Mouse (Mus musculus): ENCODE data around the gene Gpc1. TPM values are rescaled to one million over a fixed set of nuclear protein-coding genes. Genes with fewer than 3 reads are reported as not detected.

Gene Gpc1
- polyA plus RNA-seq, 1 experiment from 2014 or later: 4.1 TPM

DNA sequence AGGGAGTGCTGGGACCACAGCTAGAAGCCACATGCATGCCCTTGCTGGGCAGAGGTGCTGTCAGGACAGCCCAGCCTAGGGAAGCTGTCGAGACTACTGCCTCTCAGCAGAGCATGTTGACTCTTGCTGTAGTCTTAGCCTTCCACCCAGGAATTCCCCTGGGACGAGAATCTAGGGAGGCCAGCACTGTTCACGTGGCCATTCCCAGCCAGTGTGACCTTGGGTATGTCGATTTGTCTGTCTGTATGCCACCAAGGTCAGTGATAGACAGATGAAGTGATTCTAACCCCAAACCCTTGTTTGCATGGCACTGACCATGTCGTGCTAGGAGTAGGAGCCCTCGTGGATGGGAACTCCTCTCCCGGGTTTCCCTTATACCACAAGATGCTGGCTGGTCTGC is 14.4 kb downstream of the Gpc1 start:
- Histone ChIP-seq H3K4me1 (ENCODE audit: control insufficient read depth, low read depth, low read length) (no peaks in the 10 kb centered on the region), H3K27ac (ENCODE audit: low read length) (no peak overlapping the region), H3K9ac (ENCODE audit: low read depth, low read length) (no peak overlapping the region), H3K4me3 (ENCODE audit: low read depth, low read length) (no peak overlapping the region), H3K36me3 (ENCODE audit: control insufficient read depth, insufficient read depth) (no peaks in the 10 kb centered on the region), H3K4me2 (ENCODE audit: low read depth, low read length) (no peak overlapping the region), H3K9me3 (replicated peaks; ENCODE audit: control insufficient read depth, low read length) (no peaks in the 10 kb centered on the region), H3K27me3 (ENCODE audit: control insufficient read depth, insufficient read depth, low read depth, low read length) (peaks cover 17% of the 10 kb centered on the region)
- ATAC-seq (ENCODE audit: low read depth): no peak
- WGBS (ENCODE audit: insufficient replicate concordance): 42% methylated on average over 7 of the region's 7 CpGs

GRCm38 (mm10) chr1:92847873-92848839 is 16.7 kb downstream of the Gpc1 start:
- Histone ChIP-seq H3K9me3 (replicated peaks; ENCODE audit: control insufficient read depth, low read length) (no peaks in the 10 kb centered on the region), H3K4me1 (ENCODE audit: control insufficient read depth, low read depth, low read length) (no peaks in the 10 kb centered on the region), H3K36me3 (ENCODE audit: control insufficient read depth, insufficient read depth) (no peaks in the 10 kb centered on the region), H3K9ac (ENCODE audit: low read depth, low read length) (no peak overlapping the region), H3K27me3 (ENCODE audit: control insufficient read depth, insufficient read depth, low read depth, low read length) (peaks cover 17% of the 10 kb centered on the region), H3K4me2 (ENCODE audit: low read depth, low read length) (no peak overlapping the region), H3K27ac (ENCODE audit: low read length) (no peak overlapping the region), H3K4me3 (ENCODE audit: low read depth, low read length) (no peak overlapping the region)
- ATAC-seq (ENCODE audit: low read depth): no peak
- 8% methylated on average over 37 of the region's 41 CpGs for WGBS (ENCODE audit: insufficient replicate concordance)

DNA sequence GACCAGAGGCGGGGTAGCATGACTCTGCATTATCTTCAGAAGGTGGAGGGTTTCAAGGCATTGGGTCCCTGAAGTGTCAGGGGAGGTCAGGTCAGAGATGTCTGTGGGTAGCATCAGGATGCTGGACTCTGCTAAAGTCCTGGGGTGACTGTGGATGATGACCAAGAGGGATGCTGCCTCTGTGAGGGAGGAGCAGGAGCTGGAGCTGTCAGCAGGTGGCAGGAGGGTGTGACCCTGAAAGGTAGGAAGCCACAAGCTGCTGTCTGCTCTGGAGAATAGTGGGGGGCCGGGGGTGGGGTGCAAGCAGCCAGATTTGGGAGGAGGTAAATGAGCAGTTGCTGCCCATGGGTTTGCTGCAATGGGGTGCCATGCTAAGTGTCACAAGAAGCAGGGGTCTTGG is 18.0 kb downstream of the Gpc1 start:
- 26% methylated on average over 2 of the region's 2 CpGs for WGBS (ENCODE audit: insufficient replicate concordance)
- Histone ChIP-seq H3K9ac (ENCODE audit: low read depth, low read length) (no peak overlapping the region), H3K27me3 (ENCODE audit: control insufficient read depth, insufficient read depth, low read depth, low read length) (peaks cover 17% of the 10 kb centered on the region), H3K4me1 (ENCODE audit: control insufficient read depth, low read depth, low read length) (no peaks in the 10 kb centered on the region), H3K9me3 (replicated peaks; ENCODE audit: control insufficient read depth, low read length) (no peaks in the 10 kb centered on the region), H3K4me3 (ENCODE audit: low read depth, low read length) (no peak overlapping the region), H3K27ac (ENCODE audit: low read length) (no peak overlapping the region), H3K4me2 (ENCODE audit: low read depth, low read length) (no peak overlapping the region), H3K36me3 (ENCODE audit: control insufficient read depth, insufficient read depth) (no peaks in the 10 kb centered on the region)
- no peak for ATAC-seq (ENCODE audit: low read depth)

GRCm38 (mm10) chr1:92849938-92850574 is 18.6 kb downstream of the Gpc1 start:
- Histone ChIP-seq H3K36me3 (ENCODE audit: control insufficient read depth, insufficient read depth) (no peaks in the 10 kb centered on the region), H3K27ac (ENCODE audit: low read length) (no peak overlapping the region), H3K4me3 (ENCODE audit: low read depth, low read length) (no peak overlapping the region), H3K27me3 (ENCODE audit: control insufficient read depth, insufficient read depth, low read depth, low read length) (peaks cover 17% of the 10 kb centered on the region), H3K4me2 (ENCODE audit: low read depth, low read length) (no peak overlapping the region), H3K4me1 (ENCODE audit: control insufficient read depth, low read depth, low read length) (no peaks in the 10 kb centered on the region), H3K9ac (ENCODE audit: low read depth, low read length) (no peak overlapping the region), H3K9me3 (replicated peaks; ENCODE audit: control insufficient read depth, low read length) (no peaks in the 10 kb centered on the region)
- 34% methylated on average over 13 of the region's 13 CpGs for WGBS (ENCODE audit: insufficient replicate concordance)
- ATAC-seq (ENCODE audit: low read depth): no peak

GRCm38 (mm10) chr1:92852450-92852849 is 21.0 kb downstream of the Gpc1 start:
- Histone ChIP-seq H3K27me3 (ENCODE audit: control insufficient read depth, insufficient read depth, low read depth, low read length) (peaks cover 16% of the 10 kb centered on the region), H3K9ac (ENCODE audit: low read depth, low read length) (no peak overlapping the region), H3K4me3 (ENCODE audit: low read depth, low read length) (no peak overlapping the region), H3K27ac (ENCODE audit: low read length) (no peak overlapping the region), H3K36me3 (ENCODE audit: control insufficient read depth, insufficient read depth) (no peaks in the 10 kb centered on the region), H3K4me1 (ENCODE audit: control insufficient read depth, low read depth, low read length) (no peaks in the 10 kb centered on the region), H3K4me2 (ENCODE audit: low read depth, low read length) (no peak overlapping the region), H3K9me3 (replicated peaks; ENCODE audit: control insufficient read depth, low read length) (no peaks in the 10 kb centered on the region)
- no peak for ATAC-seq (ENCODE audit: low read depth)
- 66% methylated on average over 2 of the region's 2 CpGs for WGBS (ENCODE audit: insufficient replicate concordance)

- Histone ChIP-seq H3K4me3 (ENCODE audit: low read depth, low read length) (no peak overlapping the region), H3K27ac (ENCODE audit: low read length) (no peak overlapping the region), H3K36me3 (ENCODE audit: control insufficient read depth, insufficient read depth) (no peaks in the 10 kb centered on the region), H3K4me1 (ENCODE audit: control insufficient read depth, low read depth, low read length) (no peaks in the 10 kb centered on the region), H3K9me3 (replicated peaks; ENCODE audit: control insufficient read depth, low read length) (no peaks in the 10 kb centered on the region), H3K27me3 (ENCODE audit: control insufficient read depth, insufficient read depth, low read depth, low read length) (no peaks in the 10 kb centered on the region), H3K4me2 (ENCODE audit: low read depth, low read length) (no peak overlapping the region), H3K9ac (ENCODE audit: low read depth, low read length) (no peak overlapping the region)
- 60% methylated on average over 6 of the region's 6 CpGs for WGBS (ENCODE audit: insufficient replicate concordance)
- ATAC-seq (ENCODE audit: low read depth): no peak
Observed at GRCm38 (mm10) chr1:92861503-92861902, 30.1 kb downstream of the Gpc1 start.

GRCm38 (mm10) chr1:92863268-92863667 is 31.8 kb downstream of the Gpc1 start:
- Histone ChIP-seq H3K9me3 (replicated peaks; ENCODE audit: control insufficient read depth, low read length) (no peaks in the 10 kb centered on the region), H3K4me2 (ENCODE audit: low read depth, low read length) (no peak overlapping the region), H3K27ac (ENCODE audit: low read length) (no peak overlapping the region), H3K36me3 (ENCODE audit: control insufficient read depth, insufficient read depth) (no peaks in the 10 kb centered on the region), H3K27me3 (ENCODE audit: control insufficient read depth, insufficient read depth, low read depth, low read length) (no peaks in the 10 kb centered on the region), H3K4me1 (ENCODE audit: control insufficient read depth, low read depth, low read length) (no peaks in the 10 kb centered on the region), H3K4me3 (ENCODE audit: low read depth, low read length) (no peak overlapping the region), H3K9ac (ENCODE audit: low read depth, low read length) (no peak overlapping the region)
- WGBS (ENCODE audit: insufficient replicate concordance): 50% methylated on average over 4 of the region's 4 CpGs
- no peak for ATAC-seq (ENCODE audit: low read depth)

DNA sequence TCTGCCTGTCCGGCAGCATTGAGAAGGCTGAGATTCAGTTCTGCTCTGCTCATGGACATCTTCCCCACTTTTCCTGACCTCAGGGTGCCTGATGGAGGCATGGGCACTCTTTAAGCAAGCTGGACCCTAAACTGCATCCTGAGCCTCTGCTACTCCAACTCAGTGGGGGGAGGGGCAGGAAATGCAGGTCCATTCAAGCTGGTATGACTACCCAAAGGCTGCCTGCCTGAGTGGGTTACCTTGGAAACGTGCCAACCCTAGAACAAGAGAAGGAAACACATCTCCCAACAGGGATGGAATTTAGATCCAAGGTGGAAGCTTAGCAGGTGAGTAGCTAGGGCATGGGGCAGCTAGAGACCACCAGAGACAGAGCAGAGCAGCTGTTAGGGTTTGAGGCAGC is 34.7 kb downstream of the Gpc1 start:
- 61% methylated on average over 2 of the region's 2 CpGs for WGBS (ENCODE audit: insufficient replicate concordance)
- Histone ChIP-seq H3K27me3 (ENCODE audit: control insufficient read depth, insufficient read depth, low read depth, low read length) (no peaks in the 10 kb centered on the region), H3K27ac (ENCODE audit: low read length) (no peak overlapping the region), H3K36me3 (ENCODE audit: control insufficient read depth, insufficient read depth) (no peaks in the 10 kb centered on the region), H3K4me3 (ENCODE audit: low read depth, low read length) (no peak overlapping the region), H3K9me3 (replicated peaks; ENCODE audit: control insufficient read depth, low read length) (no peaks in the 10 kb centered on the region), H3K4me2 (ENCODE audit: low read depth, low read length) (no peak overlapping the region), H3K4me1 (ENCODE audit: control insufficient read depth, low read depth, low read length) (no peaks in the 10 kb centered on the region), H3K9ac (ENCODE audit: low read depth, low read length) (no peak overlapping the region)
- no peak for ATAC-seq (ENCODE audit: low read depth)

GRCm38 (mm10) chr1:92869985-92870384 is 38.5 kb downstream of the Gpc1 start:
- WGBS (ENCODE audit: insufficient replicate concordance): 39% methylated on average over 2 of the region's 2 CpGs
- Histone ChIP-seq H3K9me3 (replicated peaks; ENCODE audit: control insufficient read depth, low read length) (no peaks in the 10 kb centered on the region), H3K27me3 (ENCODE audit: control insufficient read depth, insufficient read depth, low read depth, low read length) (no peaks in the 10 kb centered on the region), H3K4me1 (ENCODE audit: control insufficient read depth, low read depth, low read length) (no peaks in the 10 kb centered on the region), H3K4me3 (ENCODE audit: low read depth, low read length) (no peak overlapping the region), H3K36me3 (ENCODE audit: control insufficient read depth, insufficient read depth) (no peaks in the 10 kb centered on the region), H3K4me2 (ENCODE audit: low read depth, low read length) (no peak overlapping the region), H3K9ac (ENCODE audit: low read depth, low read length) (no peak overlapping the region), H3K27ac (ENCODE audit: low read length) (no peak overlapping the region)
- ATAC-seq (ENCODE audit: low read depth): no peak

All from liver, embryonic 16.5 days (tissue).